Mouse (Mus musculus) cerebellum, postnatal 14 days (tissue): ENCODE results near the gene 5430402E10Rik.
"Not testable (repeated sequence)": the region's sequence is repeated elsewhere in the genome, so short reads cannot be mapped to it uniquely, and the experiment has no call there.

Experiments
- DNase-seq, 2 experiments: peaks; one replicate each; pipeline ENCODE4 v3.0.0; 2021; ENCODE audit warnings: mixed read lengths in 2 of 2

5430402E10Rik gene

DNA sequence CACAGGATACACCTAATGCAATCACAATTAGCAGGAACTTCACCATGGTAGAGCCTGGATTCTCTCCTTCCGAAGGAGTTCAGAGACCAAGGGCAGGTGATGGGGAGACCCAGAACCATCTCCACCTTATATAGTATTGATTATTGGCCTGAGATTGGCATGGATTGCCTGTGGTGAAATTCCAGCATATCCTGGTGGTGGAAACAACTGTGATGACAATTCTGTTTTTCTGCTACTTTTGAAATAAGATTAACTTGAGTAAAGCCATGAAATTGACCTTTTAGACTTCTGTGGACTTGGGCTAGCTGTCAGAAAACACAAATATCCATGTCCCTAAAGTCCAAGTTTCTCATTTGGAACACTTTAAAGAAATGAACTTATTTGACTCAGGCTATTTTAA lies at the start of gene 5430402E10Rik:
Gene 5430402E10Rik, minus strand, starts transcription at position 101 of the 400 bp plus-strand sequence.
- not testable (repeated sequence) for DNase-seq

DNA sequence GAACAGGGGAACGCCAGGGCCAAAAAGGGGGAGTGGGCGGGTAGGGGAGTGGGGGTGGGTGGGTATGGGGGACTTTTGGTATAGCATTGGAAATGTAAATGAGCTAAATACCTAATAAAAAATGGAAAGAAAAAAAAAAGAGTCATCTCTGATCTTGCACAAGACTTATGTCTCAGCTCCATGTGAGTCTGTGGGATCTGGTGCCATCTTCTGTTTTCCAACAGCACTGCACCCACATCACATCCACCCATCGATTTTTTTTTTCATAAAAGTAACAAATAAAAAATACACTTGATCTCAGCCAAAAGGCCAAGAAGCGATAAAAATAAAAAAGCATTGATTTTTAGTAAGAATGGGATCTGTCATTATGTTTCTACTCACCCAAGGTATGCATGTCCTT lies 44.8 kb downstream of the 5430402E10Rik start:
- DNase-seq, result peak in 1 of 2 experiments; percentile 2
